Mouse (Mus musculus) megakaryocyte, embryonic 14.5 days (primary cell): ENCODE results near the gene Col4a2.

ENCODE experiments used
- FLI1 ChIP-seq: IDR thresholded peaks from 2 replicates; pipeline ENCODE4 v1.6.1; 2012; ENCODE audit warnings: low read length, inconsistent platforms, mixed read lengths
- GATA1 ChIP-seq: IDR thresholded peaks from 3 replicates; pipeline ENCODE4 v1.6.1; 2012; ENCODE audit warnings: mixed read lengths, low read length, inconsistent platforms, borderline replicate concordance

GRCm38 (mm10) chr8:11340310-11341110 lies 27.9 kb downstream of the Col4a2 start:
- TF ChIP-seq GATA1 (no peak), FLI1 (no peak)
